Mouse (Mus musculus) embryonic fibroblast, embryonic 13.5 days (primary cell): ENCODE measurements at regions not wholly inside any gene's neighbourhood (a gene's known extent, or its start where the extent isn't known, plus 50 kb on each side); places are given as distances from the start of the nearest gene placed in this dataset.

Experiments used
- CTCF ChIP-seq: IDR thresholded peaks from 2 replicates; pipeline ENCODE4 v1.5.1; 2011; ENCODE audit warnings: mild to moderate bottlenecking, control low read depth, low read length, moderate library complexity, borderline replicate concordance; ENCODE audit not compliant: insufficient read depth
- POLR2A ChIP-seq: IDR thresholded peaks from 2 replicates; pipeline ENCODE4 v1.6.1; 2011; ENCODE audit warnings: low read depth, mild to moderate bottlenecking, control low read depth, low read length, moderate library complexity

GRCm38 (mm10) chr13:116111032-116111808 lies 198.3 kb downstream of the Isl1 start:
- TF ChIP-seq CTCF (no peak), POLR2A (no peak)
